Mouse (Mus musculus) limb, embryonic 12.5 days (tissue): ENCODE measurements around the gene Cyth3. TPM values are rescaled to one million over a fixed set of nuclear protein-coding genes. Genes with fewer than 3 reads are reported as not detected.

Source experiments
- ATAC-seq: fragments of 200-750 bp; cut with Nextera tagmentation; 2 replicates; pipeline ENCODE4 v1.8.0; 2017; ENCODE audit warnings: low read depth, moderate TSS enrichment; ENCODE audit not compliant: insufficient number of reproducible peaks, insufficient read depth, low FRiP score, low TSS enrichment
- H3K27ac ChIP-seq: fragments of 300-500 bp; sonication (generic); 2 replicates; pipeline ENCODE4 v1.5.1; 2016; ENCODE audit warnings: mild to moderate bottlenecking, moderate library complexity
- H3K27me3 ChIP-seq: fragments of 300-500 bp; sonication (generic); 2 replicates; pipeline ENCODE4 v1.6.1; 2016; ENCODE audit warnings: mild to moderate bottlenecking, moderate library complexity
- H3K36me3 ChIP-seq: fragments of 300-500 bp; sonication (generic); 2 replicates; pipeline ENCODE4 v1.6.1; 2016; ENCODE audit warnings: mild to moderate bottlenecking, moderate library complexity
- H3K4me1 ChIP-seq: fragments of 300-500 bp; sonication (generic); replicated peaks from 2 replicates; pipeline ENCODE4 v1.6.1; 2016
- H3K4me2 ChIP-seq: fragments of 300-500 bp; sonication (generic); 2 replicates; pipeline ENCODE4 v1.6.1; 2016; ENCODE audit warnings: mild to moderate bottlenecking, moderate library complexity
- H3K4me3 ChIP-seq: fragments of 300-500 bp; sonication (generic); replicated peaks from 2 replicates; pipeline ENCODE4 v1.5.1; 2016; ENCODE audit warnings: mild to moderate bottlenecking
- H3K9ac ChIP-seq: fragments of 300-500 bp; sonication (generic); replicated peaks from 2 replicates; pipeline ENCODE4 v1.6.1; 2016; ENCODE audit warnings: mild to moderate bottlenecking, moderate library complexity
- H3K9me3 ChIP-seq: fragments of 300-500 bp; sonication (generic); 2 replicates; pipeline ENCODE4 v1.6.1; 2016; ENCODE audit warnings: mild to moderate bottlenecking, moderate library complexity
- WGBS: fragments of 180-500 bp; shearing (Covaris S2); methylation state at CpG from one replicate; pipeline ENCODE4 v1.1.7; 2016; 5-methylcytosine and 5-hydroxymethylcytosine counted together
- polyA plus RNA-seq: library from polyadenylated mRNA; unstranded; fragments of >200 nt; fragmentation: Nextera tagmentation; extraction: Ambion mirVana; gene quantifications from 2 replicates; pipeline ENCODE4 v1.2.1, GENCODE M21; 2016

Gene Cyth3
- polyA plus RNA-seq, 1 experiment from 2014 or later: 53.2 TPM

DNA sequence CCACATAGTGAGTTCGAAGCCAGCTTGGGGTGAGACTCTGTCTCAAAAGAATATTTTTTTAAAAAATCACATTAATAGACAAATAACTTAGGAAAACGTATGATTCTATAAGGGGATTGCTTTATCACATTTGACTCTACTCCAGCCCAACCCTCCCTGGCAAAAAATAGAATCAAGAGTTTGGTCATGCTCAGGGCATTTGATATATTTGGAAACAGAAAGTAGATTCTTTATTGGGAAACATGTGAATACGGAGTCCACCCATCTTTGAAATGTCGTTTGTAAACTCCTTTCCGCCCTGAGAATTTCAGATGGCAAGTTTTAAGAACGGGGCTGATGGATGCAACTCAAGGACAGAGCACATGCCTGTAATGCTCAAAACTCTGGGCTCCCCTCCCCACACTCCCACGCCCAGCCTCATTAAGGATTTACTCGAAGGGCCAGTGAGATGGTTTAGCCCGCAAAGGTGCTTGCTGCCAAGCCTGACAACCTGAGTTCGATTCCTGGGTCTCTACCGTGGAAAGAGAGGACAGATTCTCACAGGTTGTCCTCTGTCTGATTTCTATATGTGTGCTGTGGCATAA is 28.6 kb upstream of the Cyth3 start:
- H3K9me3 ChIP-seq: peaks cover 4% of the 10 kb centered on the region; the same call in 1 of the 2 replicates
- no peak overlapping the region for H3K4me3 ChIP-seq
- H3K4me1 ChIP-seq: peaks cover 10% of the 10 kb centered on the region
- WGBS: 87% methylated on average over 11 of the region's 11 CpGs
- H3K27me3 ChIP-seq: no peaks in the 10 kb centered on the region
- H3K9ac ChIP-seq: no peak overlapping the region
- no peaks in the 10 kb centered on the region for H3K36me3 ChIP-seq
- ATAC-seq: no peak
- no peak overlapping the region for H3K4me2 ChIP-seq
- no peak overlapping the region for H3K27ac ChIP-seq

DNA sequence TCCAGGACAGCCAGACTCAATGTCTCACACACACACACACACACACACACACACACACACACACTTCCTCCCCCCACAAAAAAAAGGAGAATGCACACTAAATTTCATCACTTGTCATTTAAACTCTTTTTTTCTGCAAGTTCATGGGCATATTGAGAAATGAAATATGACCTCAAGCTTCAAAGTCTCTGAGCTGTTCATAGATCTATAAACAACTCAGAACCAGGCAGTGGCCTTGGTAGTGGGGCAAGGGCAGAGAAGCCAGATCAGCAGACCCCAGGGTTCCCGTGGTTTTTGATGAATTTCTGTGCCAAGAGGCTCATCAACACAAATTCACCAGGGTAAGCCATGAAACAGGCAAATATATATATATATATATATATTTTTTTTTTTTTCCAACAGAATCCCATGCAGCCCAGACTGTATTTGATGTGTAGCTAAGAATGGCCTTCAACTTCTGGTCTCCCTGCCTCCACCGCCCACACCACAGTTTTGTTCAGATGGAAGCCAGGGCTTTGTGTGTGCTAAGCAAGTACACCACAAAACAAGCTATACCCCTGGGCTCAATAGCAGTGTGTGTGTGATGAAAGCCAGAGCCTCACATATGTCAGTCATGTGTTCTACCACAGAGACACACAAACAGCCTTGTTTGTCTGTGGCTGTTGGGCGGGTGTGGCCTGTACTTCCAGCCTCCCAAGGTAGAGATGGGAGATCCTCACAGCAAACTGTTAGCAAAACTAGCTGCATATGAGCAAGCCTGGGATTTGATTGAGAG is 27.8 kb upstream of the Cyth3 start:
- Histone ChIP-seq H3K27me3 (no peaks in the 10 kb centered on the region), H3K4me2 (no peak overlapping the region), H3K4me1 (peaks cover 5% of the 10 kb centered on the region), H3K4me3 (no peak overlapping the region), H3K9me3 (peaks cover 4% of the 10 kb centered on the region; the same call in 1 of the 2 replicates), H3K36me3 (no peaks in the 10 kb centered on the region), H3K27ac (no peak overlapping the region), H3K9ac (no peak overlapping the region)
- ATAC-seq: no peak
- WGBS: 74% methylated on average over 3 of the region's 3 CpGs

DNA sequence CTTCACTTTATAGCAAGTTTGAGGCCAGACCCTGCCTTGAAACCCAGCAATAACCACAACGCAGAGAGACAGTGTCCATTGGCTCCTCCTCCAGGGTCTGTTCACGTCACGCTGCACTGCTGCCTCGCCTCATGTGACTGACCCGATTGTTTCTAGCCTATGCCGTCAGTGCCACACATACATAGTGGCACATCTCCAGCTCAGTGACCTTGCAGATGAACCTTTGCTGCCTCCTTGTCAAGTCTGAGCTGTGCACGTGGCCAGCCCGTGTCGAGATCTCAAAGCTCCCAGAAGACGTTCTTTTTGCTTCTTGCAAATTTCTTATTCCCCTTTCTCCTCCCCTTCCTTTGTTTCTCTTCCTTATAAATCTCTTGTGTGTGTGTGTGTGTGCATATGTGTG is 20.2 kb upstream of the Cyth3 start:
- Histone ChIP-seq H3K4me3 (no peak overlapping the region), H3K9ac (no peak overlapping the region), H3K27ac (no peak overlapping the region), H3K9me3 (peaks cover 4% of the 10 kb centered on the region; the same call in 1 of the 2 replicates), H3K27me3 (no peaks in the 10 kb centered on the region), H3K36me3 (no peaks in the 10 kb centered on the region), H3K4me2 (no peak overlapping the region), H3K4me1 (peaks cover 9% of the 10 kb centered on the region)
- WGBS: 72% methylated on average over 10 of the region's 10 CpGs
- no peak for ATAC-seq

DNA sequence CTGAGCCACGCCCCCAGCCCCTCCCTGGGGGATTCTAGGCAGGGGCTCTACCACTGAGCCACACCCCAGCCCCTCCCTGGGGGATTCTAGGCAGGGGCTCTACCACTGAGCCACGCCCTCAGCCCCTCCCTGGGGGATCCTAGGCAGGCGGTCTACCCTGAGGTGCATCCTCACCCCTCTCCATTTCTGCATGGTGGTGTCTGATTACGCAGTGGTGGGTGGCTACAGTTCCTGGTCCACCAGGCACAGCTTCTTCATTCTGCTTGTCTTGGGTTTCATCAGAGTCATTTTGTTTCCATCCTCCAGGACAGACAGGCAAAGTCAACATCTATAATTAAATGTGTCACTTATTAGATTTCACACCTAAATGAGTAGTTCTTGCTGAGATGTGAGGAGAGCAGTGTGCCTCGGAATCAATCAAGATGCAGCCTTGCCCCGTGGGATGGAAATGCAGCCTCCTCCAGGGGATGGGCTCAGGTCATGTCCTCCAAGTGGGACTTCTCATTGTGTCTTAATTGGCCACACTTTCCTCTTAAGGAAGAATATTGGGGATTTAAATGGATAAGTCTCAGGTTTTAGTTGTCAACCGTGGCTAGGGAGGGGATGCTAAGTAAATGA is 18.0 kb upstream of the Cyth3 start:
- Histone ChIP-seq H3K4me3 (no peak overlapping the region), H3K9me3 (no peaks in the 10 kb centered on the region; the same call in 1 of the 2 replicates), H3K27ac (no peak overlapping the region), H3K4me1 (peaks cover 9% of the 10 kb centered on the region), H3K36me3 (no peaks in the 10 kb centered on the region), H3K9ac (no peak overlapping the region), H3K4me2 (no peak overlapping the region), H3K27me3 (no peaks in the 10 kb centered on the region)
- ATAC-seq: no peak
- 73% methylated on average over 7 of the region's 7 CpGs for WGBS

DNA sequence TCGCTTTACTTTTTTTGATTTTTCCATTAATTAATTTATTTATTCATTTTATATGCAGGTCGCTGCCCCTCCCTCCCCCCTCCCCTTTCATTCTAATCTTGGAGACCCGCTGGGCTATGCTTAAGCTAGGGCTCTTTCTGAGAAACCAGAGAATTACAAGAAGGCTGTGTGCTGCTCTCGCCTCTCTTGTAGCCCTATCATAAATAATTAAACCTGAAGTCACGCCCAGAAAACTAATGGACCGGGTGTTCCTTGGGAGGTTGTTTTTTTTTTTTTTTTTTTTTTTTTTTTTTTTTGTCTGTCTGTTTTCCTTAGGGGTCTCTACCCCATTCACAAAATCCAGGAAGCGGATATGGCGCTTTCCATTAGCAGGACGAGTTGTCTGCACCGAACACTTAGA is 15.5 kb upstream of the Cyth3 start:
- Histone ChIP-seq H3K27me3 (no peaks in the 10 kb centered on the region), H3K9ac (no peak overlapping the region), H3K4me1 (peaks cover 18% of the 10 kb centered on the region), H3K36me3 (no peaks in the 10 kb centered on the region), H3K27ac (no peak overlapping the region), H3K4me3 (no peak overlapping the region), H3K4me2 (no peak overlapping the region), H3K9me3 (no peaks in the 10 kb centered on the region)
- ATAC-seq: no peak
- 88% methylated on average over 10 of the region's 10 CpGs for WGBS

DNA sequence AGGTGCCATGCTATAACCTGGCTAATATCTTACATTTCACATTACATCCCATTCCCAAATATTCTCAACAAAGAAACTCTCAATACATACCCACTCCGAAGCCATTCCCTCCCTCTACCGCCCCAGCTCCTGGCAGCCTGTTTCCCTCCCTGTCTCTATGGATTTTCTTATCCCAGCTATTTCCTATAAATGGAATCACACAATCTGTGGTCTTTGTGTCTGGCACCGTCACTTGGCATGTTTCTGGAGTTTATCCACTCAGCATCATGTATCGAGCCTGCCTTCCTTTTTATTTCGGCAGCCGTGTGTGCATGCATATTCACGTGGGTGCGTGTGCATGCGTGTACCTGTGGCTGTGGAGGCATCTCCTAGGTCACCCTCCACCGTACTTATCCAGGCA is 14.1 kb upstream of the Cyth3 start:
- Histone ChIP-seq H3K36me3 (no peaks in the 10 kb centered on the region), H3K9me3 (no peaks in the 10 kb centered on the region), H3K4me3 (no peak overlapping the region), H3K9ac (no peak overlapping the region), H3K4me1 (peaks cover 18% of the 10 kb centered on the region), H3K4me2 (no peak overlapping the region), H3K27ac (no peak overlapping the region), H3K27me3 (no peaks in the 10 kb centered on the region)
- no peak for ATAC-seq
- 94% methylated on average over 10 of the region's 10 CpGs for WGBS

DNA sequence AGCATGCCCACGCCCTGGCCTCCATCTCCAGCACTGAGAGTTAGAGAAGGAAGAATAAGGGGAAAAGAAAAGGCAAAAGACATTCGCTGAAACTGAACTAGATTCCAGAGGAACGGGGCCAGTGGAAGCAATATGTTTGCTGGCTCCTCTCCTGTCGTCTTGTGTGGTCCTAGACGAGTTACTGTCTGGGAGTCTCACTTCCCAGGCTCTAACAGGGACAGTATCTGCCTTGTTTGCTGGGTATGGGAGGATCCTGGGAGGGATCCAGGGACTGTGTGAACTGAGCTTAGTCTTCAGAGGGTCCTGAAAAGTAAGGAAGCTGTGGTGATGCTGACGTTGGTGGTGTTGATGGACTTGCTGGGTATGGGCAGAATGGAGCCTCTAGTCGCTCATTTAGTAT is 10.3 kb upstream of the Cyth3 start:
- H3K36me3 ChIP-seq: no peaks in the 10 kb centered on the region
- ATAC-seq: no peak
- WGBS: 80% methylated on average over 7 of the region's 7 CpGs
- no peaks in the 10 kb centered on the region for H3K9me3 ChIP-seq
- H3K27me3 ChIP-seq: no peaks in the 10 kb centered on the region
- H3K27ac ChIP-seq: no peak overlapping the region
- H3K4me3 ChIP-seq: no peak overlapping the region
- peaks cover 9% of the 10 kb centered on the region for H3K4me1 ChIP-seq
- no peak overlapping the region for H3K9ac ChIP-seq
- H3K4me2 ChIP-seq: no peak overlapping the region

DNA sequence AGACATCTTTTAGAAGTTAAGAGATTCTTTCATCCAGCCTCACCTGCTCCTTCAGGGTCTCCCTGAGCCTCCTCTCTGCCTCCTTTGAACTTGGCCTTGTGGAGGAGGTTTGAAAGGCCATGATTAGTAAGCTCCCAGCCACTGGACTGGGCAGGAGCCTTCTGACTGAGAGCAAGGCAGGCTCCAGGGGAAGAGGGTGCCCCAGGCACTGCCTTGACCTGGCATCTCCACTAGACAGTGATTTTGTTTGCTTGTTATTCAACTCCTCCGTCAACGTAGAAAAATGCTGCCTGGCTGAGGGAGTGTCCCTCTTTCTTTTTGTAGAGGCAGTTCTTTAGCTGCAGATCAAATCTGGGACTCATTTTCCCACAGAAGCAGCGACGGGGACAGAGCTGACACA is 9.0 kb upstream of the Cyth3 start:
- H3K9ac ChIP-seq: no peak overlapping the region
- peaks cover 17% of the 10 kb centered on the region for H3K4me1 ChIP-seq
- WGBS: 55% methylated on average over 4 of the region's 4 CpGs
- H3K4me3 ChIP-seq: no peak overlapping the region
- H3K27me3 ChIP-seq: no peaks in the 10 kb centered on the region
- H3K27ac ChIP-seq: no peak overlapping the region
- H3K36me3 ChIP-seq: no peaks in the 10 kb centered on the region
- no peak overlapping the region for H3K4me2 ChIP-seq
- ATAC-seq: no peak
- no peaks in the 10 kb centered on the region for H3K9me3 ChIP-seq

DNA sequence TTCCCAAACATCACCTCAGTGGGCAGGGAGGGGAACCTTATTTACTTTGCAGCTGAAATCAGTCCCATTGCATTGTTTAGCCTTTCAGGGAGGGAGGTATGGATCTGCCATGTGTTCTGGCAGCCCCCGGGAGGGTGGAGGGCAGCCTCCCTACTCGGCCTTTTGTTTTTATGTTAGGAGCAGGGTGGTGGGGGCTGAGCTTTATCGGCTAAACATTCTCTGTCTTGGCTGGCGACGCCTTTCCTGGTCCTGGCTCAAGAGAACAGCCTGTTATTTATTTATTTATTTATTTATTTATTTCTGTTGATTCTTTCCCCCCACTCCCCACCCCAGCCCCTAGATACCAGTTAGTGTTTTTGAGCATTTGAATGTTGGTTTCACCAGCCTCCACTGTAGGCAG is 7.7 kb upstream of the Cyth3 start:
- WGBS: 73% methylated on average over 5 of the region's 5 CpGs
- peaks cover 26% of the 10 kb centered on the region for H3K4me1 ChIP-seq
- H3K9ac ChIP-seq: no peak overlapping the region
- H3K27ac ChIP-seq: no peak overlapping the region
- ATAC-seq: no peak
- H3K36me3 ChIP-seq: no peaks in the 10 kb centered on the region
- no peaks in the 10 kb centered on the region for H3K9me3 ChIP-seq
- no peak overlapping the region for H3K4me3 ChIP-seq
- H3K27me3 ChIP-seq: no peaks in the 10 kb centered on the region
- H3K4me2 ChIP-seq: no peak overlapping the region

DNA sequence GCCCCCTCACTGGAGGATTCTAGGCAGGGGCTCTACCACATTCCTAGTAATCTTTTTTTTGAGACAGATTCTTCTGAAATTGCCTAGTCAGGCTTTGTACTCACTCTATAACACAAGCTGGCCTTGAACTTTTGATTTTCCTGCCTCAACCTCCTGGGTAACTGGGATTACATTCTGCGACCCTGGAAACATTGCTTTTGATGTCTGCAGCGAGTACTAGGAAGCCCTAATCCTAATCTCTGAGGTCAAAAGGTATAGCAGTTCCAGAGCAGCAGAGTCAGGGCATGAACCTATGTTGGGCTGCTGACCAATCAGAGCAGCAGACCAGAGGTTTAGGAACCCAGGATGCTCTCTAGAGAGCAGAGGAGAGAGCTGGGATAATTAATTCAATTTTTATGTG is 6.9 kb upstream of the Cyth3 start:
- Histone ChIP-seq H3K4me1 (peaks cover 22% of the 10 kb centered on the region), H3K9ac (no peak overlapping the region), H3K27me3 (no peaks in the 10 kb centered on the region), H3K27ac (no peak overlapping the region), H3K4me3 (no peak overlapping the region), H3K9me3 (no peaks in the 10 kb centered on the region), H3K36me3 (no peaks in the 10 kb centered on the region), H3K4me2 (no peak overlapping the region)
- WGBS: 88% methylated on average over 2 of the region's 2 CpGs
- ATAC-seq: no peak

DNA sequence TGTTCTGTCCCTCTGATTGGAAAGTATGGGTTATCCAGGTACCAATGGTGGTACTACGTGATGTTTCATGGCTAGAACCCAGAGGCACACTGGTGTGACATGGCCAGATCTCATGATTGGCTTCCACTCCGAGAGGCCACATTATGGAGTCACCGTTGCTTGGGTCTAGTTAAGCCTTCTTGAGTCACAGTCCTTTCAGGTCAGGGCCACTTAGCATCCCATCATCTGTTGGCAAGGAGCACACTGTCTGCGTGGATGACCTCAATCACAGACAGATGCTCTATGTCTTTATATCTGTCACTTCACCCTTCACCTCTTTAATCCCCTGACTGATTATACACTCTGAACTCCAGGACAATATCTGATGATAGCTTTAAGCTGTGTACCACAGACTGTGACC is 6.1 kb upstream of the Cyth3 start:
- no peaks in the 10 kb centered on the region for H3K36me3 ChIP-seq
- WGBS: 91% methylated on average over 4 of the region's 4 CpGs
- no peak for ATAC-seq
- H3K4me3 ChIP-seq: no peak overlapping the region
- no peaks in the 10 kb centered on the region for H3K9me3 ChIP-seq
- peaks cover 27% of the 10 kb centered on the region for H3K4me1 ChIP-seq
- no peaks in the 10 kb centered on the region for H3K27me3 ChIP-seq
- no peak overlapping the region for H3K9ac ChIP-seq
- no peak overlapping the region for H3K27ac ChIP-seq
- H3K4me2 ChIP-seq: no peak overlapping the region
